Mouse (Mus musculus) brain, embryonic 14.5 days (tissue): ENCODE data around the gene Zcchc2.

Experiments used
- CTCF ChIP-seq: fragments of 200-500 bp; IDR thresholded peaks from 2 replicates; pipeline ENCODE4 v1.5.1; 2012; ENCODE audit warnings: inconsistent platforms, mild to moderate bottlenecking, moderate library complexity, borderline replicate concordance; ENCODE audit not compliant: insufficient read depth, insufficient read length; ENCODE audit errors: extremely low read depth
- POLR2A ChIP-seq: fragments of 200-500 bp; IDR thresholded peaks from 2 replicates; pipeline ENCODE4 v1.6.1; 2012; ENCODE audit warnings: mild to moderate bottlenecking, inconsistent platforms, borderline replicate concordance; ENCODE audit not compliant: poor library complexity, insufficient read depth, insufficient read length, severe bottlenecking; ENCODE audit errors: extremely low read depth

GRCm38 (mm10) chr1:105999802-106000201, 9.6 kb downstream of the Zcchc2 start:
- TF ChIP-seq POLR2A (no peak), CTCF (no peak)
